Mouse (Mus musculus) myocyte (in vitro differentiated cells): ENCODE data around the gene Acsbg2.

Experiments
- CEBPB ChIP-seq: IDR thresholded peaks from 2 replicates; pipeline ENCODE4 v1.6.1; 2011; ENCODE audit warnings: mild to moderate bottlenecking, moderate library complexity; ENCODE audit not compliant: poor library complexity, insufficient read depth, severe bottlenecking
- E2F4 ChIP-seq: IDR thresholded peaks from one replicate; pipeline ENCODE4 v1.6.1; 2011; ENCODE audit warnings: mild to moderate bottlenecking, control low read depth, moderate library complexity; ENCODE audit not compliant: insufficient read depth
- MAX ChIP-seq: IDR thresholded peaks from one replicate; pipeline ENCODE4 v1.6.1; 2011; ENCODE audit warnings: low read depth, mild to moderate bottlenecking, control low read depth
- MYOD1 ChIP-seq, 3 experiments: IDR thresholded peaks; one replicate each; pipeline ENCODE4 v1.6.1; 2011; ENCODE audit warnings: control low read depth in 2 of 3, low read depth in 2 of 3, mild to moderate bottlenecking in 2 of 3, moderate library complexity in 1 of 3; ENCODE audit not compliant: insufficient read length in 2 of 3, control insufficient read depth in 1 of 3
- MYOG ChIP-seq, 3 experiments: IDR thresholded peaks; one replicate each; pipeline ENCODE4 v1.6.1; 2011; ENCODE audit warnings: control low read depth in 2 of 3, low read depth in 2 of 3, mild to moderate bottlenecking in 2 of 3; ENCODE audit not compliant: insufficient read length in 2 of 3, control insufficient read depth in 1 of 3, insufficient read depth in 1 of 3
- POLR2A ChIP-seq: IDR thresholded peaks from one replicate; pipeline ENCODE4 v1.6.1; 2011; ENCODE audit warnings: low read depth, mild to moderate bottlenecking, control low read depth, moderate library complexity; ENCODE audit not compliant: insufficient read length
- TCF12 ChIP-seq: IDR thresholded peaks from one replicate; pipeline ENCODE4 v1.6.1; 2011; ENCODE audit warnings: mild to moderate bottlenecking, control low read depth; ENCODE audit not compliant: poor library complexity, insufficient read depth, severe bottlenecking
- TCF3 ChIP-seq: IDR thresholded peaks from one replicate; pipeline ENCODE4 v1.6.1; 2011; ENCODE audit warnings: low read depth, control low read depth; ENCODE audit not compliant: insufficient read length
- USF1 ChIP-seq: IDR thresholded peaks from one replicate; pipeline ENCODE4 v1.6.1; 2011; ENCODE audit warnings: low read depth, mild to moderate bottlenecking, control low read depth, moderate library complexity

DNA sequence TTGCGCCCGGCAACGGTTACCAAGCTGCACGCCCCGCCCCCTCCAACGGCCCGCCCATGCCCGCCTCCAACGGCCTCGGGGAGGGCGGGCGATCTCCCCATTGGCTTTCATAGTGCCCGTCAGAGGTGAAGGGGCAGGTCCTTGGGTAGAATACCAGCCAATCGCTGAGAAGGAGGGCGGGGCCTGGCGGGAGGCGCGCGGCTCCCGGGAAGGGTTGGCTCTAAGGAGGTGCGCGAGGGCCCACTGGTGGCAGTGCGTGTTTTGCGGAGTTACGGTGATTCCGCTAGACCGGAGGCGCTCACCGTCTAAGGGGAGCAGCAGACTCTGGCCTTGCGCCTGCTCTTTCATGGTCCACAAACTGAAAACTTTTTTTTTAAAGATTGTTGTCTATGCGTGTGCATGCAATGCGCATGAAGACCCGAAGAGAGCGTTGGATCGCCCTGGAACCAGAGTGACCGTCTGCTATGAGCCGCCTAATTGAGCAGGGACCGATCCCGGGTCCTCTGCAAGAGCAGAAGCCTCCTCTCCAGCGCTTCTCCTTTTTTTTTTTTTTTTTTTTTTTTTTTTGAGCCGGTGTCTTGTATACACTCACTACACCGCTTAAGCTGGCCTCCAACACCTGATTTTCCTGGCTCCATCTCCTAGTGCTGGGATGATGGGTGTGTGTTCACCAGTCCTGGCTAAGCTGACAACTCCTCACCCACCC, 43.0 kb downstream of the Acsbg2 start:
- TF ChIP-seq MAX = no peak
- TF ChIP-seq POLR2A = no peak
- no peak for TF ChIP-seq TCF3
- TF ChIP-seq CEBPB = no peak
- peak in 1 of 3 experiments; percentile 13 for TF ChIP-seq MYOG (IDR thresholded peaks at IDR 0.05; ENCODE audit: control insufficient read depth in 1 of 3, insufficient read depth in 1 of 3, insufficient read length in 2 of 3, low read depth in 2 of 3)
- TF ChIP-seq USF1 = no peak
- TF ChIP-seq E2F4 = peak; percentile 49
- peak in 1 of 3 experiments; percentile 2 for TF ChIP-seq MYOD1 (IDR thresholded peaks at IDR 0.05; ENCODE audit: control insufficient read depth in 1 of 3, insufficient read length in 2 of 3, low read depth in 2 of 3)
- TF ChIP-seq TCF12 = no peak
